Mouse (Mus musculus) c-Kit-positive CD71-positive TER-119-positive erythroid progenitor cells, embryonic 14.5 days (primary cell): ENCODE measurements around the gene Itga10.
"Not testable (repeated sequence)": the region's sequence is repeated elsewhere in the genome, so short reads cannot be mapped to it uniquely, and the experiment has no call there.

ENCODE experiments used
- DNase-seq: peaks from one replicate; pipeline ENCODE4 v3.0.0-alpha.2; 2013; ENCODE audit warnings: low spot score

The Itga10 gene

GRCm38 (mm10) chr3:96634928-96635879 is 10.2 kb upstream of the Itga10 start, which contains the start of the genes Pex11b and Gm42957:
Gene Pex11b (plus strand): TSS chr3:96635376.
Gene Gm42957 (plus strand): TSS chr3:96635474.
- DNase-seq = peak; percentile 80

DNA sequence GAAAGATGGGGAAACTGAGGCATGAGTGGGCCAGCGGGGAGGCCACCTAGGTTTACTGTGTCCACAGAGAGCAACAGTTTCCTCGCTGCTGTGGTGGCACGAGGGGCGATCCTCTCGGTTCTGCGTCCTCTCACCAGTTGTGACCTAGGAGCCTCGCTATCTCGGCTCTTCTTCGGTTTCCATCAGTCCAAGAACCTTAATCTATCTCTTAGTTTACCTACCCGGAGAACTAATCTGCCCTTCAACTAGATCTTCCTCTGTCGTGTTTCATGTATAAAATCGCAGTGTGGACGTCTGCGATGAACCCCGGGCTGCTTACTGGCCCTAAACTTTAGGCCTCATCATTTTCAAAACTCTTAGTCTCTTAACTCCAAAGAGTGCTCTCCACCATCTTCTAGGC is 9.5 kb upstream of the Itga10 start:
- DNase-seq = peak; percentile 28

DNA sequence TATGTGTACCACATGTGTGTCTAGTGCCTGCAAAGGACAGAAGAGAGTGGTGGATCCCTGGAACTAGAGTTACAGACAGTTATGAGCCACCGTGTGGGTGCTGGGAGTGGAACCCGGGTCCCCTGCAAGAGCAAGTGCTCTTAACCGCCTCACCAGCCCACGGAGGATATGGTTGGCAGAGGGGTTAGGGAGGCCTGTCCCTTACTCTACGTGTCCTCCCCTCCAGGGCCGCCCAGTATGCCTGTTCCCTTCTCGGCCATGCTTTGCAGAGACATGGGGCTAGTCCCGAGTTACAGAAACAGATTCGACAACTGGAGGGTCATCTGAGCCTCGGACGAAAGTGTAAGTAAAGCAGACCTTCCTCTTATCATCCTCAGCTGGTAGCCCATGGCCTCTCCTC is 8.9 kb upstream of the Itga10 start:
- DNase-seq = no peak

DNA sequence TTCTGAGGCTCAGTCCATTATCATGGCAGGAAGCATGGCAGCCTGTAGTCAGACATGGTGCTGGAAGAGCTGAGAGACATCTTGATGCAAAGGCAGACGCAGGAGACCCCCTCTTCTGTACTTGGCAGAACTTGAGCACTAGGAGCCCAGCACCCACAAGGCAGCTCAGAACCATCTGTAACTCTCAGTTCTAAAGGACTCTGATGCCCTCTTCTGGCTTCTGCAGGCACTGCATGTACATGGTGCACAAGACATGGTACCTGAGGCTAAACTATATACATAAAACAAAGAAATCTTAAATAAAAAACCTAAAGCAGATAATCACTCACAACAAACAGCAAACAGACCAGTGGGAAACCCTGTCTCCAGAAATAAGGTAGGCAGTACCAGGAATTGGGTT is 6.2 kb upstream of the Itga10 start:
- DNase-seq = peak; percentile 68

GRCm38 (mm10) chr3:96647365-96647764 is 2.0 kb downstream of the Itga10 start:
- no peak for DNase-seq

DNA sequence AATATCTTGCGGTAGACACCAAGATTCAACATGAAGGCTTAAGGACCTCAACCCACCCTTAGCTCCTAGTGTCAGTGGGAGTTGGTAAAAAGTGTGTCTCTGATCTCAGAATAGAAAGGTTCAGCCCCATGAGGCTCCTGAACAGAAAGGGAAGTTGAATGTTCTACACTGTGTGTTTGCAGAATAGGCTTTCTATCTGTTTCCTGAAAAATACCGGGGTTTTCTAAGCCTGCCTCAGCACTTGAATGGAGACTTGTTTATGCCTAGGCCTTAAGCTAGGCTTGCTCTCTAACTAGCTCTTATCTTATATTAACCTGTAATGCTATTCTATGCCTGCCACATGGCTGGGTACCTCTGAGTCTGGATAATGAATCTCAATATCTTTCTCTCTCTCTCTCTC is 15.5 kb downstream of the Itga10 start:
- DNase-seq = no peak

DNA sequence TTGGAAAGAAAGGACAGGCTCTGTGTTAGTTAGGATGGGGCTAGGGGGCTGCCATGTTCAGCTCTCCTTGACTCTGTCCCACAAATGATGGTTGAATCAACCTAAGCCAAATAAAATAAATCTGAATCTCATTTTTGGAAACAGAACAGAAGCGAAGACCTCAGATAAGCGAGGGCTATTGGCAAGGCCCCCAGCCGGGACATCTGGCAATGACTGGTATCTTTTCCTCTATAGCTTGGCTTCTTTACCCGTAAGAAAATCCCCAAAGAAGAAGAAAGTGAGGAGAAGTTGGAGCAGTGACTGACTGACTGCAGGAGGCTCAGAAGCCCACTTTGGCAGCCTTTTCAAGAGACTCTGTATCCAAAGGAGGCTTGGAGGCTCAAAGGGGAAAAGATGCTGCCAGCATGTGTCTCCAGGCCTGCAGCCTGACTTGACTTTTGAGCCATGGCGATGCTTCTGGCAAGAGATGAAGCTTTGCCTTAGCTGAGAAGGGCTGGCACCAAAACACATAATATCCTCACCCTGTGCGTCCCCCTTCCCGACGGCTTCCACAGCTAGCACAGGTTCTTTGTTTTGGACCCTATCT is 17.4 kb downstream of the Itga10 start:
- no peak for DNase-seq

DNA sequence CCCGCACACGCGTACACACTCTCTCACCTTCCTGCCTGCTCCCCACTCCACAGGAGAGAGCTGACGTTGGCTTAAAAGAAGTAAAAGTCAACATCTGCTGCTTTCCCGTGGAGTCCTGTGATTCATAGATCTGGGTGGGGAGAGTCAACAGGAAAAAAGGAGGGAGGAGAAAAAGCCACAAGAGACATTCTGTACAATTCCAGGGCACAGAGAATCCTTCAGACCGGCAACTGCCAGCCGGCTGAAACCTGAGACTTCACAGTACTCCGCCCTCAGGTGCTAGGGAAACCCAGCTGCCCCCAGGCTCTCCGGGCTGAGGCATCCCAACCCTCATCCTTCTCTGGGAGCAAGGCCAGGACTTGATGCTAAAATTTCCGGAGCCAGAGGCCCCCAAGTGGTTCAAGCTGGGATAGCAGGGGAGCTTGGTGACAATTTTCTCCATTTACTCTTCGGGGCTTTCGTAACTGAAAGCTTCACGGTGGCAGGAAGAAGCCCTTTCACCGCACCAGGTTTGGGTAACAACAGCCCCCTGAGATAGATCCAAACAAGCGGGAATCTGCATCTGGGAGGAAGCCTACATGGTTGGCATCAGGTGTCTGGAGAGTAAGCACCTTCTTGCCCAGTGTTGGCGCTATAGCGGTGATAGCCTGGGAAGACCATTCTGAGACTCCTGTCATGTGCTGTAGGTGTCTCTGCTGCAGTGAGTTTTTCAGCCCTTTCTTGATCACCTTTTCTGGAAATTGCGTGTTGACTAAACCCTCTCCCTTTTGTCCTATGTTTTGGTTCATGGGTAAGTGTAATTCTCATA is 18.3 kb downstream of the Itga10 start:
- DNase-seq = peak; percentile 62

DNA sequence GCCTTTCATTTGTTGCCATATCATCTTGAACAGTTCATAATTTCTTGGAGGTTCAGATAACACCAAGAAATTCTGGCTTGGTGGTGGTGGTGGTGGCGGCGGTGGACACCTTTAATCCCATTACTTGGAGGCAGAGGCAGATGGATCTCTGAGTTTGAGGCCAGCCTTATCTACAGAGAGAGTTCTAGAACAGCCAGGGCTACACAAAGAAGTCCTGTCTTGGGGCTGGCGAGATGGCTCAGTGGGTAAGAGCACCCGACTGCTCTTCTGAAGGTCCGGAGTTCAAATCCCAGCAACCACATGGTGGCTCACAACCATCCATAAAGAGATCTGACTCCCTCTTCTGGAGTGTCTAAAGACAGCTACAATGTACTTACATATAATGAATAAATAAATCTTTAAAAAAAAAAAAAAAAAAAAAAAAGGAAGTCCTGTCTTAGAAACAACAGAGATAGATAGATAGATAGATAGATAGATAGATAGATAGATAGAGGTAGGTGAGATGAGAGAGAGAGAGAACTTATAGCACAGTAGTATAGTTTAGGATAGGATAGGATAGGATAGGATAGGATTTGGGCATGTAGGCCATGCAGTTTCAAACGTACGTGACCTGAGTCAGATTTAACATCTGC is 20.5 kb downstream of the Itga10 start:
- DNase-seq = not testable (repeated sequence)

DNA sequence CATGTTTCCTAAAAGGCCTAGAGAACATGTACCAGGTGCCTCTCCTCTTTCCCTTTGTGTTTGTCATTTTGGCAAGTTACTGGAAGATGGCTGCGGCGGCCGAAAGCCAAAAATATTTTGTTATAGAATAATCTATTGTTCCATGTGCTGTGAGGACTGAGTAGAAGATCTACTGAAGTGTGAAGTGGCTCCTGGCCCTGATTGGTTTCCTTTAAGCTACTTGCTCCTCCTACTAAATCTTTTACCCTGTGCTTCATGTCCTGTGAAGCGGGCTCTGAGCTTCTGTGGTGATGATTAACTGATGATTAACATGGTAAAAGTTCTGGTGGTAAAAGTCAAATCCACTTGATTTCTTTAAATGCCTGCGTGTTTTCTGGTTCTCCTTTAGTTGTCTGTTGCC is 21.5 kb downstream of the Itga10 start:
- DNase-seq = no peak

DNA sequence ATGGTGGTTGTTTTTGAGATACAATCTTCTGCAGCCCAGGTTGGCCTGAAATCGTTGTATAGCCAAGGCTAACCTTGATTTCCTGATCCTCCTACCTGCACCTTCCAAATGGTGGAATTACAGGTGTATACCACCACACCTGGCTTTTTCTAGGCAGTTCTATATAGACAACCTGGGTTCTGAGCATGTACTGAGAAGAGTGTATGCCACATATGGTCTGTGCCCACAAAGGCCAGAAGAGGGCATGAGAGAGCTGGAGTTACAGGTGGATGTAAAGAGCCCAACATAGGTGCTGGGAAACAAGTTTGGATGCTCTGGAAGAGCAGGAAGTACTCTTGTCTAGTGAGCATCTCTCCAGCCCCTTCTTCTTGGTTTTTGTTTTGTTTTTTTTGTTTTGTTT is 21.9 kb downstream of the Itga10 start:
- no peak for DNase-seq

DNA sequence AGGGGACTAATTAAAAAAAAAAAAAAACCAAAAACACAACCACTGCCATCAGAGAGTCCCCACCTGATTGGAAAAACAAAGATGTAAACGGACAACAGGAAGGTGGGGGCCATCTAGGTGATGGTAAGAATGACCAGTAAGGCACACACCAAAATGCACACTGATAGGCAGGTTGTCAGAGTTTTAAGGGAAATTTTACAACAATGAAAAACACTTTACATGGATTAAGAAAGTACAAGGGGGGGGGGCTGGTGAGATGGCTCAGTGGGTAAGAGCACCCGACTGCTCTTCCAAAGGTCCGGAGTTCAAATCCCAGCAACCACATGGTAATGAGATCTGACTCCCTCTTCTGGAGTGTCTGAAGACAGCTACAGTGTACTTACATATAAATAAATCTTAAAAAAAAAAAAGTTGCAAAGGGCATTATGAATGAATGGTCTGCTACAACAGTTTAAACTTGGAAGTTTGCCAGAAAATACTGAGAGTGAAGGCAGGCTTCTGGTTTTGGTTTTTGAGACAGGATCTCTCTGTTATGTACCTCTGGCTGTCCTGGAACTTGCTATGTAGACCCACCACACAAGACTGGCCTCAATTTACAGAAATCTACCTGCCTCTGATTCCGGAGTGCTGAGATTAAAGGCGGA is 23.2 kb downstream of the Itga10 start:
- DNase-seq = no peak

DNA sequence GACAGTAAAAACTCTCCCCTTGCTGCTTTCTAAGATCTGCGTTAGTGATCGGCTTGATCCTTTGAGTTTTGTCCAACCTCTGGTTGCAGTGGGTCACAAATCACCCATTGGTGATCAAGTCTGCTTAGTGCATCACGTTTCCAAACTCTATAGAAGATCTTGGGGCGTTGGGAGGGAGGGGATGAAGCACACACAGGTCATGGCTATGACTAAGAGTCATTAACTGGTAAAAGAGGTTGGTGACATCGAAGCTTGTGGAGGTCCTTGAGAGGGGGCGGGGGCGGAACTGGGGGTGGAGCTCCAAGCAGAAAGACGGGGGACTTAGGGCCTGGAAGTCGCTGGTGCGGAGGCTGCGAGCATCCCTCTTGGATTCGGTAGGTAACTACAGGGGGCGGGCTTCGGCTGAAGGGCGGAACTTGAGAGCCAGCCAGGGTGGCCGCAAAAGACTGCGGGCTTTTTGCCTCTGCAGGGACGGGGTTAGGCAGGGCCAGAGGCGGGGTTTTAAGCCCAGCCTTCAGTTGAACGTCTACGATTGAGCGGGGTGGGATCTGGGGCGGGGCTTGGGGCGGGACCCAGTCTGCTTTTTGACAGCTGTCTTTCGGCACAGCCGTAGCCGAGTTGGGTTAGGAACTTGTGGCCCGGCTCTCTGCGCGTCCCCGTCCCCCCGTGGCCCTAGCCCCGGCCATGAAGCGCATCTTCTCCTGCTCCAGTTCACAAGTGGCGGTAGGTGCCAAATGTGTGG is 24.5 kb downstream of the Itga10 start, which contains the start of gene Ankrd35:
Gene Ankrd35 (plus strand): TSS at position 405 of the 742 bp plus-strand sequence.
- peak; percentile 73 for DNase-seq

- no peak for DNase-seq
Measured at GRCm38 (mm10) chr3:96671519-96671918, 26.1 kb downstream of the Itga10 start.

DNA sequence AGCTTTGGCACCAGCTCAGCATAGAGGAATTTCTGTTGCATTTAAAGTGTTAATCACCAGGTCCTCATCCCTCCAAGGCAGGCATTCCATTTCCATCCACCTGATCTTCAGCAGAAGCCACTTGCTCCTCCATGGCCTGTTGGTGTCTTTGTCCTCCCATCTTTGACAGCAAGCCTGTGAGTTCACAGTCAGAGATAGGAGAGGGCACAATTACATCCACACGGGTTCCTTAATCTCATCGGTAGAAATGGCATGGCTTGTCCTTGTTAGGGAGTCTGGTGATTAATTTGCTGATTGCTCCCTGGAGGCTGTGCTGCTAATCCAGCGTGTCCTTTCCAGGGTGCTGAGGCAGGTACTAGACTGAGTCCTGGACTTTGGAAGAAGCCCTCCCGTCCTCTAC is 28.1 kb downstream of the Itga10 start:
- no peak for DNase-seq

- DNase-seq = no peak
Measured at GRCm38 (mm10) chr3:96674442-96674841, 29.1 kb downstream of the Itga10 start.

DNA sequence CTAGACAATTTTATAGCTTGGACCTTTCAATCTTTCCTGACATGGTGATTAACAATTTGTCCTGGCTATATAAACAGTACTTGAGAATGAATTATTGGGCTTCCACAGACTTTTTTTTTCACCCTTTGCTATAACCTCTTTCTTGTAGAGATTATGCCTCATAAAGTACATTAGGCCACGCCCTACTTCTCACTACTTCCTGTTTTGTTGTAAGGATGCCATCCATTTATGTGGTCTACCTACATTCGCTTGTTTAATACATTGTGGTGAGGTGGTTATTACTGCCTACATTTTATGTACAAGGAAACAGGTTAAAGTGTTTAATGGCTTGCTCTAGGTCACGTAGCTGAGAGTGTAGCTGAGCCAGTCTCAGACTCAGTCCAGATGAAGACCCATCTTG is 29.8 kb downstream of the Itga10 start:
- DNase-seq = no peak

DNA sequence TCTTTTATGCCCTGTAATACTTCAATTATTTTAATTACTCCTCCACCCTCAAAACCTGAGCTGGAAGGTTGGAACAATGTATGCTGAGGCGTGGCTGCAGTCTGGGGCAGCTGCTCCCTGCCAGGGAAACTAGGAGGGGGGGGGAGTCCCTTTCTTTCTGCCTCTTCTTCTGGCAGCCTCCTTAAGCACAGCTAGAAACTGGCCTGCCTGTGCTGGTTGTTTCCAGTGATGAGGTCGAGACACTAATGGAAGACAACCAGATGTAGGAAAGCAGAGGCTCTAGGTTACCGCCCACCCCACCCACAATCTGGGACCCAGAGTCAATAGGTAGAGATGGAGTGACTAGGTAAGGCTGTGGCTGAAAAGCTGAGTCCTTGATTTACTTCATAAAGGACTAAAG is 30.3 kb downstream of the Itga10 start:
- no peak for DNase-seq

- DNase-seq = no peak
Measured at GRCm38 (mm10) chr3:96678456-96678855, 33.1 kb downstream of the Itga10 start.

DNA sequence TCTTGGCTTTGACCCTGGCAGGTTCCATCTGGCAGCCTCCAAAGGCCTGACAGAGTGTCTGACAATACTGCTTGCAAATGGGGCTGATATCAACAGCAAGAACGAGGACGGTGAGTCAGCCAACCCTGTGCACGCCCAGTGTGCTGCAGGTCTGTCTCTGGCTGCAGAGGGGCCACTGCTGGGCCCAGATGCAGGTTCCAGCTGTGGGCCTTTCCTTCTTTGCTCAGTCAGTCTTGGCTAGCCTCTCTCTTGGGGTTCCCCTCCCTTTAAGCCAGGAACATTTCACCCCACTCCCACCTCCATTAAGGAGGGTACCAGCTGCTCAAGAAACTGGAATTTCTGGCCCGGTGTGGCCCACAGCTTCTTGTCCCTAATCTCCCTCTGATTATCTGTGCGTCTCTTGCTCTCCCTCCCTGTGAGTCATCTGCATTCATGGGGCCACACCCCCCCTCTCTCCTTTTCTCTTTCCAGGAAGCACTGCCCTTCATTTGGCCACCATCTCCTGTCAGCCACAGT is 33.8 kb downstream of the Itga10 start:
- peak; percentile 31 for DNase-seq
